Mouse (Mus musculus) small intestine, adult 2 months (tissue): ENCODE measurements around the gene Sec24b.

Source experiments
- CTCF ChIP-seq: fragments of 200-500 bp; IDR thresholded peaks from 2 replicates; pipeline ENCODE4 v1.5.1; 2012; ENCODE audit warnings: low read depth, mild to moderate bottlenecking, control low read depth, inconsistent platforms, low read length, moderate library complexity, mixed read lengths; ENCODE audit not compliant: insufficient replicate concordance, insufficient read length; ENCODE audit errors: extremely low read depth
- POLR2A ChIP-seq: fragments of 200-500 bp; IDR thresholded peaks from 2 replicates; pipeline ENCODE4 v1.6.1; 2012; ENCODE audit warnings: low read depth, mild to moderate bottlenecking, control low read depth, inconsistent platforms, low read length, moderate library complexity

DNA sequence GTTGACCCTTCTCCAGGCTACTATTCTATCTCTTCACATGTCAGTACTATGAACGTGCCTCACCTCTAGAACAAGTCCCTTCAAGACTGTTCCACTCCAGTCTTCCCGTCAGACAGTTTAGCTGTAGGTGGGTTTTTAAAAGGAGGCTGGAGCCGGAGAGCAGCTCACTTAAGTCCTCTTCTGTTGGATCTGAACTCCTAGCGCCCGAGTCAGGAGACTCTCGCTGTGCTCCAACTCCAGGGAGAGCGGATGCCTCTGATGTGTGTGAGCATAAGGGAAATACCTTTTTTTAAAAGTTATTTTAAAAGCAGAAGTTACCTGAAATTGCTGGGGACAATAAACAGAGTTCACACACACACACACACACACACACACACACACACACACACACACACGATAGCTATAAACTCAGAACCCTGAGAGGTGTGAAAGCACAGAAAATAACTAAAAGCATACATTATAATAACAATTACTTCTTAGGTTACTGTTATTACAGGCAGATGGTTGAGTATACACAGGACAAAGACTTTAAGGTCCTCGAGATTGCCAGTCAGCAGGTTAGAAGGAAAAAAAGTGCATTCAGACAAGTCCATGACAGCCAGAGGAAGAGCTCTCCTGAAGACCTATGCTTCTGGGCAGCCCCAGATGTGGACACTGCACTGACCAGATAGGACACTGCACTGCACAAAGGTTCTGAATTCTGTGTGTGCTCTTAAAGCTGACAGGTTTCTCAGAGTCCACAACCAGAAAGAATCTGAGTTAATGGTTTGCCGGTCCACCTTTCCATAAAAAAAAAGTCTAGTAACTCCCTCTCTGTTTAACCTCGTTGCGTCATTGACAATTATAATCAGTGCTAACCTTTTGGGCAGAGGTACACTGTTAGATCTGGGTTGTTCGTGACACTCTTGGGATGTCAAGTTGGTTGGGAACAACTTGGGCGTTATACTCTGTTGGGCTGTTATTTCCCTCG, 5.7 kb downstream of the Sec24b start:
- TF ChIP-seq CTCF: no peak
- TF ChIP-seq POLR2A: no peak
